Mouse (Mus musculus) ovary, adult 18-20 months (tissue): ENCODE data around the gene Pycard.
"Not testable (repeated sequence)": the region's sequence is repeated elsewhere in the genome, so short reads cannot be mapped to it uniquely, and the experiment has no call there.

Experiments used
- DNase-seq: peaks from one replicate; pipeline ENCODE4 v3.0.0; 2022; ENCODE audit warnings: low spot score, mixed read lengths

The Pycard gene

DNA sequence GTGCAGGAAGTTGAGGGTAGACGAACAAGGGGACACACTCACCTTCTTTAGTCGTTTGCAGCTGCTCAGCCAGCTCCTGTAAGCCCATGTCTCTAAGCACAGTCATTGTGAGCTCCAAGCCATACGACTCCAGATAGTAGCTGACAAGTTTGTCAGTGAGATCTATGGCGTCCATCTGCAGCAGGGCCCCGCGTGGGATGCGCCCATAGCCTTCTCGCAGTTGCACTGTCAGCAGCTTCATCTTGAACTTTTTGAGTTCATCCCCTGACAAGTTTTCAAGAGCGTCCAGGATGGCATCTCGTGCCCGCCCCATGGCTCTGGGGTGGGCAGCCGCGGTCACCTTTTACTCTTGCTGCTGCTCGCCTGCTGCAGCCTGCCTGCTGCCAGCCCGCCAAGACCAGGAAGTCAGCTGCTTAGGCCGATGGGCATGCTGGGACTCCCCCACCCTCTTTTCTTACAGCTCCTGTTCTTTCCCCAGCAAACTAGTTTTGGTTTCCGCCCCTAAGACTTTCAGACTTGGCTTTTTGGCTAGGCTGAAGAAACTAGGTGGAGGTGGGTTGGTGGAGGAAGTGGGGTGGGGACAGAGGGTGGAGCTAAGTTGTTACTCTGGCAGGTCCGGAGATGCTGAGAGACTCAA, at the start of gene Pycard:
TSS of gene Pycard (minus strand) at position 527 of the 637 bp plus-strand sequence.
- DNase-seq = peak; percentile 30

DNA sequence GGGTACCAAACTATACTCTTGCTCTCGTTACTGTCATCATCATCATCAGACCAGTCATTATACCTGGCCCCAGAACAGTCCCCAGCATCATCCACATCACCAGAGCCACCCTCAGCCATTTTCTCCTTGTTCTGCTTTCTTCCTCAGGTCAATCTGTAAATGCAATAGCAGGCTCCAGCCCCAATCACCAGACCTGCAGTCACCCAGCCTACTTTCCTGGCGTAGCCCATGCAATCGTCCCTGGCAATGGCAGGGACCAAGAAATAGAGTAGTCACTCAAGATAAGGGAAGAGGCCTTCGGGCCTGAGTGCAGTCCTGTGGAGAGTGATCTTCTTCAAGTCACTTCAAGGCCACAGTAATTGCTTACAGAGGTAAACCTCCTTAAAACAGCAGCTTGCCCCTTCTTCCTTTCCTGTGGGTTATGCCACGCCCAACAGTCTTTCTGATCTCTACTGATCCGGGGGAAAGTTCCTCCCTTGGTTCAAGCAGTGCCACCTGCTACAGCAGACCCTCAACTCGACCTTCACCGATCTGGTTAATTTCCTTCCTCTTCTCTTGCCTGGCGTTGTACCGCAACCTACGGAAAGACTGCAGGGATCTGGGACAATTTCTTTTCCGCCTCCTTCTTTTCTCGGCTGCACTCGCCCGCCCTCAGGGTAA, 48.6 kb upstream of the Pycard start:
- DNase-seq = not testable (repeated sequence)

DNA sequence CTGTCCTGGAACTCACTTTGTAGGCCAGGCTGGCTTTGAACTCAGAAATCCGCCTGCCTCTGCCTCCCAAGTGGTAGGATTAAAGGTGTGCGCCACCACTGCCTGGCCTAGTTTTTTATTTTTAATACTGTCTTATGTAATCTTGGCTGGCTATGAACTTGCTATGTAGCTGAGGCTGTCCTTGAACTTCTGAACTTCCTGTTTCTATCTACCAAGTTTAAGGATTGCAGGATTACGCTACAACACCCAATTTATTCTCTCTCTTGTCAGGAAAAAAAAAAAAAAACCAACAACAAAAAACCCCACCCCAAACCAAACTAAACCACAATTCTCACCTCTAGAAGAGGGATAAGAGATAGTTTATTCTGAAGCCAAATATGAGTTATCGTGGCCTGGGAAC, 39.9 kb upstream of the Pycard start:
- no peak for DNase-seq

DNA sequence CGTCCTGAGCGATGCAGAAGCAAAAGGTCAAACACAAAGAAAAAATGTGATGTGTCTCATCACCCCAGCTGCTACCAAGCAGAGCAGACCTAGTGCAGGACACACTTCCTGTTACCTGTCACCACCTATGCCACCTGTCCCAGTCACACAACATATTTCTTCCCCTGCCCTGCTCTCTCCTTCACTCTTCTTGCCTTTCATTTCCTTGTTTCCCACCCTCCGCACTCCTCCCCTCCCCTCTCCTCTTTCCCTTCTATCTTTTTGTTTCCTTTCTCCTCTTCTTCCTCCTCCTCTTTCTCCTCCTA, 39.3 kb upstream of the Pycard start:
- no peak for DNase-seq

DNA sequence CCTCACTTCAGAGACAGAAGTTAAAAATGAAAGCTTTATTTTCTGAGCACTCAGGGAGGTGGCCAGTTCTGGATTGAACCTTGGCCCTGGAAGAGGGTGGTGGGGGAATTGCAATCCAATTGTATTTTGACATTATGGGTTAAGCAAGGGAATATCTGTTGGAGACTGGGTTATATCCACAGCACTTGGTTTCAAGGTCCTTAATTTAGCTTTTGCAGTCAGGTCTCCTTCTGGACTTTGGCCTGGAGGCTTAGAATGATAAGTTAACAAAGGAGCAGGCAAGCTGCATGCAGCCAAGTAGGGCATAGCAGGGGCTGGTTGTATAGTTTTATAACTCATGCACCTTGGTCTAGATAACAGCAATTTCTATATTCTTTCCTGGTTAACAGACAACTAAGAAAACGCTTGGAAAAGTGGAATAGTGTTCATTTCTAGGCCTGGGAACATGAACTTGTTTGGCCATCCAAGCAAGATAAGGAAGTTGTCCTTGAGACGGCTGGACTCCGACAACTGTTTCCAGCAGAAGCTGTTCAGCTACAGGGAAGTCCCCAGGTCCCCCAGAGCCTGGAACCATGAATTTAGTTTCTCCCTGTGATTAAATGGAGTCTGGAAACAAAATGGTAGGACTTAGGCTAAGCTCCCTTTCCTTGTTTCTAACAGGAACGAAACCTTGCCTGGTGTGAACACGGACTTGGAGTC, 38.8 kb upstream of the Pycard start:
- DNase-seq = peak; percentile 16

DNA sequence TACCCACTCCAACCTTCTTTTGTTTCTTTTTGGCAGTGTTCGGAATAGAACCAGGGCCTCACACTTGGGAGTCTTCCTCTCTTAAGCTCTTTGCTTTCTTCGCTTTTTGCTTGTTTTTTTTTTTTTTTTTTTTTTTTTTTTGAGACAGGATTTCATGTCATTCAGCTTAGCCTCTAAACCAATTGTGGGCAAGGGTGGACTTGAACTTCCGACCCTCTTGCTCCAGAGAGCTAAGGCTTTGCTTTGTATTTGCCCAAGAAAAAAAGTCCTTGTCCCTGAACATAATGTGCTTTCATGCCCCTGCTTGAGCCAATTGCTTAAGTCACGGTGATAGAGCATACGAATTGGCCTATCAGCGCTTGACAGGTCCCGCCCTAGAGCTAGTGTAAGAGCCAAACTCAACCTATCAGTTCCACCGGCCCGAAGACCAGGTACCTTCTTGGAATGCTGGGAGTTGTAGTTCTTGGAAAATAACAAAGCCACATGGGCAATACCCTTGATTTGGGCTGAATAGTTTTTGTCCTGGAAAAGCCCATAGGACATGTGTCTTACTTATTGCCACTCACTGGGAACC, 37.8 kb upstream of the Pycard start:
- no peak for DNase-seq

DNA sequence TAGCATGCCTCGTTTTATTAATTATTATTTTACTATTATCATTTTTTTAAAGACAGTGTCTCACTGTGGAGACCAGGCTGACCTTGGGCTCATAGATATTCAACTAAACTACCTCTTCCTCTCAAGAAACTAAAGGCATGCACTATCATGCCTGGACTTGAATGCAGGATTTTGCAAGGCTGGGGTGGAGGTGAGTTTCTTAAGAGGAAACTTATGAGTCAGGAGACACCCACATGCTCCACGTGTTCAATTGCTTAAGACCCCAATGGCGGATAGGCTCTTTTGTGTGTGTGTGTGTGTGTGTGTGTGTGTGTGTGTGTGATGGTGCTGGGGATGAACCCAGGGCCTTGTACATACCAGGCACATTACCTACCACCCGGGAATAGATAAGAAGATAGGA, 31.7 kb upstream of the Pycard start:
- no peak for DNase-seq

DNA sequence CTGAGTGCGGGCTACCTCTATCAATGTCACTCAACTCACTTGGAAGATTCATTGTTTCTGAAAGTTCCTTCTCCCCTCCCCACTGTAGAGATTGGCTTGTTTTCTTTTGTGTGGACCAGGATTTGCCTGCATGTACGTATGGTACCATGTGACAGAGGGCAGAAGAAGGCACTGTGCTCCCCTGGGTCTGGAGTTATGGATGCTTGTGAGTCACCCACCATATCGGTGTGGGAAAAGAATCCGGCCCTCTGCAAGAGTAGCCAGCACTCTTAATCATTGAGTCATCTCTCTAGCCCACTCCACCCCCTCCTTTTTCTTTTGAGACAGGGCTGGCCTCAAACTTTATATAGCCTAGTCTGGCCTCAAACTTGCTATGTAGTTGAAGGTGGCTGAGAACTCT, 31.3 kb upstream of the Pycard start:
- no peak for DNase-seq

DNA sequence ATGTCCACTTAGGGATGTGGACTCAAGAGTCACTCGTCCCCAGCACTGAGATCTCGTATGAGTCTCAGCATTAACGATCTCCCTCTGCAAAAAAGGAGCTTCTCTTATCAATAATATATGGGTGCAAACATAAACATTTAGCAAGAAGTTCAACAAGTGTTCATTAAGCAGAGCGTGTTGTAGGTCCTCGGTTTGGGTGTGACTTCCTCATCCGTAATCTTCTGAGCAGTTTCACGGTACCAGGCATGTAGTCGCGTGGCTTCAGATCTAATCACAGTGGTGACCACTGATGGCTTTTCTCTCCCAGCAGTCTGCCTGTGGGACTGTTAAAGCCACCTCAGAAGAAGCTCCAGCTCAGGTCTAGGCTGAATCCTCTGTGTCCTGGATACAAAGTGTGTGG, 30.7 kb upstream of the Pycard start:
- no peak for DNase-seq

DNA sequence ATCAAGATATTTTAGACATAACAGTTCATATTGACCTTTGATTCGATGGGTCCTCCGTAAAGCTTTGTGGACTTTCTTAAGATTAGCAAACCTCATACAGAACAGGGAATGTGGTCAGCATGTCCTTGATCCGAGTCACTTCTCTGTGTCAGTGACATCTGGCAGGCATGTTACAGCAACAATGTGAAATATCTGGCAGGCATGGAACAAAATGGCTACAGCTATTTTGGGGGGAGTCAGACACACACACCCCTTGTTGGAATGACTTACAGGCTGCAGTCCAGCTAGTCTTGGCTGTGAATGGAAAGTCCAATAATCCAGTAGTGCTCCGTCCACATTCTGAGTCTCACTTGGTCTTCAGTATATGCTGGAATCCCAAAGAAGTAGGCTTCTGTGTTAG, 29.9 kb upstream of the Pycard start:
- no peak for DNase-seq

DNA sequence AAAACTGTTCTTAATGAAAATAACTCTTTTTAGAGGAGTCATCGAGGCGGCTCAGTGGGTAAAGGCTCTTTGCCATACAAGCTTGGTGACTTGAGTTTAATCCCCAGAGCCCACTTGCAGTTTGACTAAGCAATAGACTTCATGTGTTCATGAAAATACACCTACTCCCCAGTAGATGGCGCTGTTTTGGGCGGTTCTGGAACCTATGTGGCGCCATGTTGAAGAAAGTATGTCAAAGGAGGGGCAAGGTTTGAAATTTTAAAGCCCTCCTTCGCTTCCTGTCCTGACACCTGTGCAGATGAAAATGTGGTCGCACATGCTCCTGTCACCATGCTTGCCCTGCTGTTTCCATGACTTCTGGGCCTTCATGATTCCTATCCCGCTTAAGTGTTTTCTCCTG, 29.3 kb upstream of the Pycard start:
- no peak for DNase-seq

DNA sequence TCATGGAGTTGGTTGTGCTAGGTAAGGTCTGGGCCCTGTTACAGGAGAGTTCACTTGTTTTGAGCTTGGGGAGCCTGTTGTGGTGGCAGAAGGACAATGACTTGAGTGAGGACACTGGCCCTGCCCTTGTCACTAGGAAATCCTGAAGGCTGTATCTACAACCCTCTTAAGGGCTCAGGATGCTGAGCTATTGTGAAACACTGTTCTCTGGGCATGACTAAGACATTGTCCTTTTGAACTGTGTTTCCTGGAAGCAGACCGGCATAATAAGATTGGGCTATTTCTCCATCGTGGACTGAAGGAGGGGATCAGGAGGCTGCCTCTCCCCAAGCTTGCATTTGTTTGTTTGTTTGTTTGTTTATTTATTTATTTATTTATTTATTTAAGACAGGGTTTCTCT, 25.5 kb upstream of the Pycard start:
- DNase-seq = no peak

DNA sequence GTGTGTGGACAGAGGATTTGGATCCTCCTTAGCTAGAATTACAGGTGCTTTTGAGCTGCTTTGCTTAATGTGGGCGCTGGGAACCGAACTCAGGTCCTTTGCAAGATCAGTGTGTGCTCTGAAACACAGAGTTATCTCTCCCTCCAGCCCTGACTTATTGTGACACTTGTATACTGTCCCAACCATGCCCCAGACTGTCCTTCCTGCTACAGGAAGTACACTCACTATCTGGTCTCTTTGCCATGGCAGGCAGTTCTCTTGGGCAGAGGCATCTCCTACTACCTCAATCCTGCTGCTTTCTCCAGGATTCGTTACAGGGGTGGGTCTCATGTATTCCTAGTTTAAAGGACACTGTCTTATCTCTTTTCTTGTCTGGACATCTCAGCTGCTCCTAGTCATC, 24.6 kb upstream of the Pycard start:
- no peak for DNase-seq

DNA sequence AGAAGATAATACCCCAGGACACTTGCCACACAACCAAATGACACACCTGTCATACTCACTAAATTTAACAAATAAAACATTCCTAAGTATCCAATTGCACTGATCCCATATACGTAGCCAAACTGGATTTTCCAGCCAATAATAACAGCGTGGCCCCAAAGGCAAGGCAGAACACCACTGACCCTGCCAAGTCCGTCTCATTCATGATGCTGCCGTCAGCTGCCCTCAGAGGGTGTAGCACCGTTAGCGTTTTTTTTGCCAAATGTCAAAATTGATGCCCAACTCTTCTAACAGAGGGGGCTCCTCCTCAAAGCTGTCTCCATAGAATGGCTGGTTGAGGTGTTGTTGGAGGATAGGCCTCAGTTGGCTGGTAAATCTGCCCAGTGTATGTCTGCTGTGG, 23.0 kb upstream of the Pycard start:
- no peak for DNase-seq

DNA sequence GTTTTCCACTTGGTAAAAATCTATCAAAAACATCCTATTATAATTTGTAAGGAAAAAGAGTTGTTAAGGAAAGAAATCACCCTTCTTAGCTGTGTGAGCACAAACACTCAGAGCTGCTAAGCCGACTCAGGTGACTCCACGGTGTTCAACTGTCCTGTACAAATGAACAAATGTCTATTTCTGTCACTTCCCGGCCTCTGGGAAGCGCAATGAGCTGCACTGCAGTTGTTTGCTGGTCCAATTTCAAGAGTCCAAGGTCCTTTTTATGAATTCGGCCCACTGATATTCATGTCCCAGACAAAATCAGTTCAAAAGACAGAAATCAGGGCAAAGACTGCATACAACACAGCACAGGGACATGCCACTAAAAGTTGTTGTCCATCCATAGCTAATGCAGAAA, 22.5 kb upstream of the Pycard start:
- not testable (repeated sequence) for DNase-seq

DNA sequence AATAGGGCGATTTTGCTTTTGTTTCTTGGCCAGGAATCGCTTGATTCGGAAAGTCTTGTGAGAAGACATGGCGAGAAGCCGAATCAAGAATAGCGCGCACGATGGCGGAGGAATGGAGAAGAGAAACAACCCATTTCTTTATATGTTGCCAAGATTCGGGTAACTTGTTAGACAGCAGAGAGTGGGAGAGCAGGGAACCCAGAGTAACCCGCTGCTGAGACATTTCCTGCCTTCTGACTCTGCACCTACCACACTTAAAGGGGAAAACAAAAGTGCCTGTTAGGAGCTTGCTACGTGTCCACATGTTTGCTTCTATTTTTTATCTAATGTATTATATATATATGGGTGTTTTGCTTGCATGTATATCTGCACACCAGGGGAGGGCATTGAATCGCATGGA, 19.4 kb upstream of the Pycard start:
- no peak for DNase-seq

DNA sequence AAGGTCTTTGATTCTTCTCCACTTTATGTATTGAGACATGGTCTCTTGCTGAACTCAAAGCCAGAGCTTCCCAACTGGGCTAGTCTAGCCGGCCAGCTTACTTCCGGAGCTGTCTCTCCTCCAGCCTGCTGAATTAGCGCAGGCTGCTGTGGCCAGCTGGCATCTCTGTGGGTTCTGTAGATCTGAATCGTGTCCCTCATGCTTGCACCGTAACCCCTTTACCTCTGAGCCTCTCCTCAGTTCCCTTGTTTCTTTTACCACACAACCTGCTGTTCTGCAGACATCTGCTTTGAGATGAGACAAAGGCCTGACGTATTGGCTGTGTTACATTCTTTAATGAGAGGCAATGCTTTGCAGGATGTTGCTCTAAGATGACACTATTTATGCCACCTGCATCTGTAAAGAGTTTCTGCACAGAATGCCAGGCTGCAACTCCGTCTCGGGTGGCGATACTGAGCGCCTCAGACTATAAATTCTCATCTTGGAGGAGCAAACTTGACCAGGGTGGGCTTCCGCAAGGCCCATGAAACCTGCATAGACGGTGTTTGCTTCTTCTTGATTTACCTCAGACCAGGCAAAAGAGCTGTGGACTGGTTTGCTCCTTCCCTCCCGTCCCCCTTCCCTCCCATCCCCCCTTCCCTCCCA, 18.6 kb upstream of the Pycard start:
- no peak for DNase-seq

DNA sequence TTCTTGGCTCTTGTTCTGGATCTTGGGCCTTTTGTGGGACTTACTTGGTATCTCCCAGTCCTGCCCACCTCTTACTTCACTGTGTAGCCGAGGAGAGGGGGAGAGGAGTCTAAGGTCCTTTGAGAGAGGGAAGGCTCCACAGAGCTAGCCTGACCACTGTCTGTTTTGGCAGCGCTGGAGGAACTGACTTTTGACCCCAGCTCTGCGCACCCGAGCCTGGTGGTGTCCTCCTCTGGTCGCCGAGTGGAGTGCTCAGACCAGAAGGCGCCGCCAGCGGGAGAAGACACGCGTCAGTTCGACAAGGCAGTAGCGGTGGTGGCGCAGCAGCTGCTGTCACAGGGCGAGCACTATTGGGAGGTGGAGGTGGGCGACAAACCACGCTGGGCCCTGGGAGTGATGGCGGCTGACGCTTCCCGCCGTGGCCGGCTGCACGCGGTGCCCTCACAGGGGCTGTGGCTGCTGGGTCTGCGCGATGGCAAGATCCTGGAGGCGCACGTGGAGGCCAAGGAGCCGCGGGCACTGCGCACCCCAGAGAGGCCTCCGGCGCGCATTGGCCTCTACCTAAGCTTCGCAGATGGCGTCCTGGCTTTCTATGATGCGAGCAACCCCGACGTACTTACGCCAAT, 16.2 kb upstream of the Pycard start:
- DNase-seq = no peak

DNA sequence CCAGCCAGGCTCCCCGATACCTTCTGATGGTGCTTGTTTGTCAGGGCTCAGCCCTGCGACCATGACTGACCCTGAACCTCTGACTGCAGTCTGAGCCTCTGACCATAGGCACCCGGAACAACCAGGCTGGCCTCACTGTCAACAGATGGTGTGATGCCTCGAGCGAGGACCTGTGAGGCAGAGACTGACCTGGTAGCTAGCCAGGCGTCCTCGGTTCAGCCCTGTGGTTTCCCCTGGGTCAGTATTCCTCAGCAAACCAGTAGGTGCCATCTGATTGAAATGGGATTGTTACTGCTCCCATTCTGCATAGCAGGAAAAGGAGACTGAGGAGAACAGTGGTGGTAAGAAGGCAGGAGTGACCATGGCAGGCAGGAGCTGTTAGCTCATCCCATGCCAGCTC, 12.5 kb upstream of the Pycard start:
- no peak for DNase-seq

DNA sequence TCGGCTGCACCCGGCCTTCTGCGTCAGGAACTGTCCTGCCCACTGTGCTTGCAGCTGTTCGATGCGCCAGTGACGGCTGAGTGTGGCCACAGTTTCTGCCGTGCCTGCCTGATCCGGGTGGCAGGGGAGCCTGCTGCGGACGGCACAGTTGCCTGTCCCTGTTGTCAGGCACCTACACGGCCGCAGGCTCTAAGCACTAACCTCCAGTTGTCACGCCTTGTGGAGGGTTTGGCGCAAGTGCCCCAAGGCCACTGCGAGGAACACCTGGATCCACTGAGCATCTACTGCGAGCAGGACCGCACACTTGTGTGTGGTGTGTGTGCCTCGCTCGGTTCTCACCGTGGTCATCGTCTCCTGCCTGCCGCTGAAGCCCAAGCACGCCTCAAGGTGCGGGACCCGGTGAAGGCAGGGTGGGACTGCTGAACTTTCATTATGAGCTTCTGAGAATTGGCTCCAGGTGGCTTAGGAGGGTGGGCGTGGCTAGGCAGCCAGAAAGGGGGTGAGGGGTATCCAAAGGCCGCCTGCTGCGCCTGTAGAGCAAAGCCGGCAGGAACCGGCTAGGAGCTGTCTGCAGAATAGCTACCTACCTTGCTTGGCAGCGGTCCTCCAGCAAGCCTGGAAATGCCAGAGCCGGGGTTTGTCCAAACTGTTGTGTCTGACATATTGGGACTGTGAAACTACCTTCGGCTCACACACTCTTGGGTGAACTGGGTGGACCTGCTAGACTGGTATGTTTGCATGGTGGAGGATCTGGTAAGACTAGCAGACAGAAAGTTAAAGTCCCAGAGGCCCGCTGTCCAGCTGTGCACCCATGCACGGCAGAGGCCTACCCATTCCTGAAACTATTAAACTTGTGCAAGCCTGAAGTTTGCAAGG, 11.1 kb upstream of the Pycard start:
- no peak for DNase-seq

DNA sequence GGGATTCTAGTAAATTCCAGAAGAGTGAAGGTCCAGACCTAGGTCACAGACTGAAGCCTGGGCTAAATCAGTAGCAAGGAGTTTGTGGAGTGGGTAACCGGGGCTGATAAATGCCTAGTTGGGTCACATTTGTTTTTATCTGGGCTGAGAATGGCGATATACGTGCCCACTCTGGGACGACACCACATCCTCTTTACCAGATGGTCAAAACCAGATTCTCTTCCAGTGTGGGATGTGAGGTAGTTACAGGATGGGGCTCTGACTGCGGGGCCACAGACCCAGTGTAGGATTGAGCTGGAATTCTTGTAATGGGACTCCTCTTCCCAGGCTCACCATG, 10.5 kb upstream of the Pycard start:
- no peak for DNase-seq

DNA sequence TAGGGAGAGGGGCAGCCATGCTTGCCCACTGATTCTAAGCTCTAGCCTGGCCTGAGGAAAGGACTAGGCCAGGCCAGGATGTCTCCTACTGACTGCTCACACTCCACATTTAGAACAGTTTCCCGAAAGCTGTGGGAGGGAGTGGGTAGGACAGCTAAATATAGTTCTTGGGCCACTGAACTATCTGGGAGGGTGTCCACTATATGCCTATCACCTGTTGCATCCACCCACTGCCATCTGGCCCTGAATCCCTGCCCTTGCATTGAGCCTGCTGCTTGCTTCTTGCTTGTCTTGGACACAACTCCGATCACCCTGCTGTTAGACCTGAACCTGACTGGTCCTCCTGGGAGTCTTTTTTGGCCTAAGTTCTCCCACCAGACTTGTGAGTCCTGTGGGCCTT, 10.0 kb upstream of the Pycard start, which contains the start of gene Trim72:
TSS of gene Trim72 (plus strand) at position 262 of the 400 bp plus-strand sequence.
- DNase-seq = no peak
